Mouse (Mus musculus) brown adipose tissue, adult 24 weeks (tissue): ENCODE measurements around the gene Scn4b. TPM values are rescaled to one million over a fixed set of nuclear protein-coding genes. Genes with fewer than 3 reads are reported as not detected.

Source experiments
- H3K27ac ChIP-seq: fragments of 200-500 bp; replicated peaks from 2 replicates; pipeline ENCODE4 v1.5.1; 2012; ENCODE audit warnings: low read depth, mild to moderate bottlenecking, low read length
- H3K4me1 ChIP-seq: fragments of 200-500 bp; 2 replicates; pipeline ENCODE4 v1.6.1; 2012; ENCODE audit warnings: low read length, mixed read lengths; ENCODE audit not compliant: control insufficient read depth, insufficient read depth, insufficient read length
- H3K4me3 ChIP-seq: fragments of 200-500 bp; 2 replicates; pipeline ENCODE4 v1.5.1; 2012; ENCODE audit warnings: low read depth, mild to moderate bottlenecking, low read length, moderate library complexity; ENCODE audit not compliant: insufficient read depth
- polyA plus RNA-seq: library from polyadenylated mRNA; stranded (reverse); fragments of >200 nt; gene quantifications from 2 replicates; pipeline ENCODE4 v1.2.4, GENCODE M21; 2012; ENCODE audit not compliant: missing spikeins, insufficient read depth, insufficient read length

Scn4b gene
- polyA plus RNA-seq: 1.9 and 3.5 TPM in 2 replicates

- H3K4me1 ChIP-seq: no peaks in the 10 kb centered on the region
- no peak within 1 kb of the TSS for H3K27ac ChIP-seq
- peak within 1 kb of the TSS; percentile 40 for H3K4me3 ChIP-seq
These were observed at the start of gene Scn4b for GRCm38 (mm10) chr9:45138191-45139032. Scn4b (plus strand) TSS chr9:45138395.

DNA sequence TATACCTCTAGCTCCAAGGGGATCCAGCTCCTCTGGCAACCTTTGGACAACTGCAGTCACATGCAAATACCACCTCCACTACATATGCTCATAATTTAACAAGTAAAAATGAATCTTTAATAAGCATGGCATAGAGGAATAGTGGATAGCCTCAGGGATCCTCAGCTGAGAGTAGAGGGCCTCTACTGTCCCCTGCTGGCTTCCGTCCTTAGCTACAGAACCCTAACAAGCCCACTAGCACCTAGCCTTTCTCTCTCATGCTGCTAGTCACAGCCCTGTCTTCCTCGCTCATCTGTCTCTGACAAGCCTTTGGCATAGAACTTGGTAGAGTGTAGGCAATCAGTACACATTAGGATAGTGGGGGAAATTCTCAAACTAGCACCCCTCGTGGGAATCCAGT is 47.4 kb upstream of the Scn4b start:
- H3K4me1 ChIP-seq: no peaks in the 10 kb centered on the region; the same call in 1 of the 2 replicates
- no peak overlapping the region for H3K4me3 ChIP-seq
- H3K27ac ChIP-seq: no peak overlapping the region

DNA sequence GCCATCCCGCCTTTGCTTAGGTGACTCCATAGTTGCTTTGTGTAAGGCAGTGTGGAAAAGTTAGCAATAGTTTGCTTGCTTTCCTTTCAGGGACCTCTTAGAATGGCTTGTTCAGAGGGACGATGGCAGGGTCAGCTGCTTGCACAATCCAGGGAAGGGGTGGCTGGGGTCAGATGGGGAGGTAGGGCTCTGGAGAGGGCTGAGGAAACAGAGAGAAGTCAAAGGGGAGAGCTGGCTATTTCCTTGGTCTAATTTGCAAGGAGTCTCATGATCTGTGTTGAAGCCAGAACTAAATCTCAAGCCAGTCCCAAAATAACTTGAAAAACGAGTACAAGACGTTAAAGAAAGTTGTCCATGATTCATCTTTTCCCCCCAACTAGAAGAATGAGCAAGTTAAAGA is 45.6 kb upstream of the Scn4b start:
- Histone ChIP-seq H3K4me3 (no peak overlapping the region), H3K4me1 (no peaks in the 10 kb centered on the region; the same call in 1 of the 2 replicates), H3K27ac (no peak overlapping the region)

DNA sequence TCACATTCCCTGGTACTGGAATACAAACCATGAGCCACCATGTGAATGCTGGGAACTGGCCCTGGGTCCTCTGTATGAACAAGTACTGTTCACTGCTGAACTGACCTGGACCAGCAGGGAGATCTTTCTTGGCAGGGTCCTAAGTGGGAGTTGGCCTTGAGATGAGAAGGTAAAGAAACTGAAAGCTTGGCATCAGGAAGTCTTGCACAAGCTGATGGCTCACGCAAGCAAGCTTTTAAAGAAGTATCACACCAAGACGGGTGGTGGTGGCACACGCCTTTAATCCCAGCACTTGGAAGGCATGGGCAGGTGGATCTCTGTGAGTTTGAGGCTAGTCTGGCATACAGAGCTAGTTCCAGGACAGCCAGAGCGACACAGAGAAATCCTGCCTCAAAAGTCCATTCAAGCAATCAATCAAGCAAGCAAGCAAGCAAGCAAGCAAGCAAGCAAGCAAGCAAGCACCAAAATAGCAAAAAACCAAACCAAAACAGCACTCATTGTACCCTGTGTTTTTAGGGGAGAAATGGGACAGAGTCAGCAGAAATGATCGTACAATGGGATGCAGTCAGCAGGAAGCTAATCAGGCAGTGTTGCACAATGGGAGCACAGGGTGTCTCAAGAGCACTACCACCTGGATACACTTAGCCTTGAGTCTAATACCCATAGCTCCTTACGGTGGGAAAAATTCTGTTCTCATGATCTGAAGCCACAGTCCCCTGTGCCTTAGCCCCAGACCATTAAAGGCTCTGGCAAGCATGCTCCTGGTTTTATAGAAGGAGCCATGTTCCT is 42.9 kb upstream of the Scn4b start:
- no peaks in the 10 kb centered on the region; the same call in 1 of the 2 replicates for H3K4me1 ChIP-seq
- H3K27ac ChIP-seq: no peak overlapping the region
- no peak overlapping the region for H3K4me3 ChIP-seq

GRCm38 (mm10) chr9:45097877-45098276 is 40.3 kb upstream of the Scn4b start:
- no peaks in the 10 kb centered on the region; the same call in 1 of the 2 replicates for H3K4me1 ChIP-seq
- H3K27ac ChIP-seq: no peak overlapping the region
- H3K4me3 ChIP-seq: no peak overlapping the region

DNA sequence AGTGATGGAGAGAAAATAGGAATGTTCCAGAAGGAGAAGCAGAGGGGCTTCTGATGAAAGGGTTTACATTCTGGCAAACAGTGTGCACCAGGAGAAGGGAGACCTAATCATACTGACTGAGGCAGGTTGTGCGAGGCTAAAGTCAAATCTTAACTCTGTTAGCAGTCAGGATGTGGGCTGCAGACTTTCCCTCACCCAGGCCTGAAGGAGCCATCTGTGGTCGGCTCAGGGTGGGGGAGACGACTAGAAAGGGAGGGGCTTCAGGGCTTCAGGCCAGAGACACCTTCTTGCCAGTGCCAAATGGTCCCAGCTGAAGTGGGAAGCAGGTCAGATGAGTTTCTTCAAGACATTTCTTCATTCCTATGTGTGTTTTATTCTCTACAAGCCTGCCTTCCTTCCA is 39.8 kb upstream of the Scn4b start:
- no peak overlapping the region for H3K4me3 ChIP-seq
- H3K4me1 ChIP-seq: no peaks in the 10 kb centered on the region; the same call in 1 of the 2 replicates
- H3K27ac ChIP-seq: no peak overlapping the region

DNA sequence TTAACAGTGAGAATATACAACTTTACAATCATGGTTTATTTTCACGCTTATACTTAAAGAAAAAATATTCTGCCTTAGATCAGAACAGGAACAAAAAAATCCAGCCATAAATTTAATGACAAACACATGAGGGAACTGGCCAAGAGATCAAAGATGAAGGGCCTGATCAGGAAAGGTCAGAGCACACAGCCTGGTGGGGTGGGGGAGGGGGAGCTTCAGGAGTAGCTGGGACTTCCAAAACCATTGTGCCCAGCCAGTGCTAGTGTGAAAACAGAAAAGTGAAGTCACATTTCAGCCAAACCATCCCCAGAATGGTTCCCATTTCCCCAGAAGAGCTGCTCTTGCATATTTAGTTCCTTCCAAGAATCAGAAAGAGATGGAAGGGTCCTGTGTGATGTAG is 35.7 kb upstream of the Scn4b start:
- Histone ChIP-seq H3K4me3 (no peak overlapping the region), H3K4me1 (no peaks in the 10 kb centered on the region), H3K27ac (no peak overlapping the region)

- H3K27ac ChIP-seq: no peak overlapping the region
- no peak overlapping the region for H3K4me3 ChIP-seq
These were observed 34.8 kb upstream of the Scn4b start for GRCm38 (mm10) chr9:45103211-45103979.

DNA sequence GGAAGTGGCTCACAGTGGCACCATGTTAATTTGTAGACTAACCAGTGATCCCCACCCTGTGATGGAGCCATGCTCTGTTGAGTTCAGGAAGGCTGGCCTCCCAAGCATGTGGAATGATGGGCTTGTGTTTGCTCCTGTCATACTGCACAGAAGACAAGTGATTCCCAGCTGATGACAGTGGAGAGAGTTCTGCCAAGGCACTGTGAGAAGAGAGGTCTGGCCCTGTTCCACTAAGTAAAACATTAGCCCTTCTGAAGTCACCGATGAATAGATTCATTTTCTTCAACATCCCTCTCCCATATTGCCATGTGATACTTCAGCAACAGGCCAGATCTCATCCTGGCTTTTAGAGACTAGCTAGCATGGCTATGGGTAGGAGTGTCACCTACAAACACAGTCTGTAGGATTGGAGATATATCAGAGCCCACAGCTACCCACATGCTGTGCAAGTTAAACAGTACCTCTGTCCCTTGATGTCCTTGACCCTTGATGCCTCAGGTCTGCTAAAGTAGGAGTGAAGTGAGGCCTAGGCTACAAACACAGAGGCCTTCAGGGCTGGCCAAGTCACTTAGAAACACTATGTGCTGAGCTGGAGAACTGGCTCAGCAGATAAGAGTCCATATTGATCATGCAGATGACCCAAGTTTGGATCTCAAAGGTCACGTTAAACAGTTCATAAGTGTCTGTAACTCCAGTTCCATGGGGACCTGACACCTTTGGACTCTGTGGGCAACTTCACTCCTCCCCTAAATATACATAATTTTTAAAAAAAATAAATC is 32.4 kb upstream of the Scn4b start:
- no peak overlapping the region for H3K4me3 ChIP-seq
- H3K4me1 ChIP-seq: no peaks in the 10 kb centered on the region
- H3K27ac ChIP-seq: no peak overlapping the region

More at GRCm38 (mm10) chr9:45103211-45103979, 34.8 kb upstream of the Scn4b start:
- no peaks in the 10 kb centered on the region for H3K4me1 ChIP-seq

- Histone ChIP-seq H3K4me1 (no peaks in the 10 kb centered on the region), H3K4me3 (no peak overlapping the region), H3K27ac (no peak overlapping the region)
These were observed 22.5 kb upstream of the Scn4b start for GRCm38 (mm10) chr9:45115706-45116105.

DNA sequence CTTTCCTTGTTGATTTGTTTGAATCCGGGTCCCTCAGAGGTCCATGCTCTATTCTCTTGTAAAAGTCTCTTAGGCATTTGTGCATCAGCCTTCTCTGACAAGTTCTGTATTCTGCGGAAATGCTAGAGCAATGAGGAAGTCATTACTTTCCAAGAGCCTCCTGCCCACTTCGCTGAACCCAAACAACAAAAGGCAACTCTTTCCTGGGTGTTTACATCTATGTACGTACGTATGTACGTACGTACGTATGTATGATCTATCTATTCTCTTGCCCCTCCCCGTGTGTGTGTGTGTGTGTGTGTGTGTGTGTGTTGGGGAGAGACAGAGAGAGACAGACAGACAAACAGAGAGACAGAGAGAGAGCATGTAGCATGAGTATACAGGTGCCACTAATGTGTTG is 21.4 kb upstream of the Scn4b start:
- H3K27ac ChIP-seq: no peak overlapping the region
- H3K4me3 ChIP-seq: no peak overlapping the region

GRCm38 (mm10) chr9:45117741-45118431 is 20.3 kb upstream of the Scn4b start, which contains the start of gene Scn2b:
Scn2b (plus strand) TSS chr9:45117782.
- Histone ChIP-seq H3K27ac (no peak within 1 kb of the TSS), H3K4me3 (no peak within 1 kb of the TSS), H3K4me1 (no peaks in the 10 kb centered on the region)

More for the DNA sequence above, 21.4 kb upstream of the Scn4b start:
- H3K4me1 ChIP-seq: no peaks in the 10 kb centered on the region

- Histone ChIP-seq H3K4me3 (no peak overlapping the region), H3K27ac (no peak overlapping the region), H3K4me1 (no peaks in the 10 kb centered on the region)
These were observed 19.6 kb upstream of the Scn4b start for GRCm38 (mm10) chr9:45118552-45118951.
